Mouse (Mus musculus): Measurements from ENCODE around the gene Lrrc34.
A peak's percentile ranks its signal among the peaks of the same experiment; 100 is the strongest.

The Lrrc34 gene

GRCm38 (mm10) chr3:30647440-30648090, at the start of gene Lrrc34:
Gene Lrrc34, minus strand, starts transcription at chr3:30647869.
- no peak for DNase-seq (ENCODE audit: low read depth)

GRCm38 (mm10) chr3:30696346-30696745, 48.7 kb upstream of the Lrrc34 start:
- no peak for DNase-seq (ENCODE audit: low read depth)

GRCm38 (mm10) chr3:30695661-30696060, 48.0 kb upstream of the Lrrc34 start:
- DNase-seq (ENCODE audit: low read depth), result no peak

GRCm38 (mm10) chr3:30690976-30691375, 43.3 kb upstream of the Lrrc34 start:
- DNase-seq (ENCODE audit: low read depth), result no peak

GRCm38 (mm10) chr3:30687216-30687615, 39.5 kb upstream of the Lrrc34 start:
- no peak for DNase-seq (ENCODE audit: low read depth)

GRCm38 (mm10) chr3:30683190-30683589, 35.5 kb upstream of the Lrrc34 start:
- no peak for DNase-seq (ENCODE audit: low read depth)

- no peak for DNase-seq (ENCODE audit: low read depth)
Observed at GRCm38 (mm10) chr3:30658486-30658885, 10.8 kb upstream of the Lrrc34 start.

- no peak for DNase-seq (ENCODE audit: low read depth)
Observed at GRCm38 (mm10) chr3:30655937-30656336, 8.3 kb upstream of the Lrrc34 start.

GRCm38 (mm10) chr3:30650062-30650841, 2.6 kb upstream of the Lrrc34 start:
- no peak for DNase-seq (ENCODE audit: low read depth)

GRCm38 (mm10) chr3:30648466-30648865, 797 bp upstream of the Lrrc34 start:
- DNase-seq (ENCODE audit: low read depth), result no peak

- no peak for DNase-seq (ENCODE audit: low read depth)
Observed at GRCm38 (mm10) chr3:30646761-30647160, 908 bp downstream of the Lrrc34 start.

GRCm38 (mm10) chr3:30644207-30644606, 3.5 kb downstream of the Lrrc34 start, which contains the start of gene Lrriq4:
Gene Lrriq4, plus strand, starts transcription at chr3:30644507.
- no peak for DNase-seq (ENCODE audit: low read depth)

GRCm38 (mm10) chr3:30635629-30636028, 12.0 kb downstream of the Lrrc34 start:
- no peak for DNase-seq (ENCODE audit: low read depth)

GRCm38 (mm10) chr3:30633681-30634080, 14.0 kb downstream of the Lrrc34 start:
- DNase-seq (ENCODE audit: low read depth), result no peak

GRCm38 (mm10) chr3:30620132-30620531, 27.5 kb downstream of the Lrrc34 start:
- no peak for DNase-seq (ENCODE audit: low read depth)

- no peak for DNase-seq (ENCODE audit: low read depth)
Observed at GRCm38 (mm10) chr3:30610930-30611329, 36.7 kb downstream of the Lrrc34 start.

- no peak for DNase-seq (ENCODE audit: low read depth)
Observed at GRCm38 (mm10) chr3:30608999-30609398, 38.7 kb downstream of the Lrrc34 start.

- DNase-seq (ENCODE audit: low read depth), result no peak
Observed at GRCm38 (mm10) chr3:30603256-30603655, 44.4 kb downstream of the Lrrc34 start.

- peak; percentile 68 for DNase-seq (ENCODE audit: low read depth)
Observed at GRCm38 (mm10) chr3:30602740-30603098, 45.0 kb downstream of the Lrrc34 start.

GRCm38 (mm10) chr3:30602065-30602739, 45.5 kb downstream of the Lrrc34 start, which contains the start of gene Mynn:
Gene Mynn, plus strand, starts transcription at chr3:30602065.
- peak; percentile 92 for DNase-seq (ENCODE audit: low read depth)

GRCm38 (mm10) chr3:30601610-30602064, 46.0 kb downstream of the Lrrc34 start:
- DNase-seq (ENCODE audit: low read depth), result no peak

GRCm38 (mm10) chr3:30601175-30601574, 46.5 kb downstream of the Lrrc34 start:
- peak; percentile 89 for DNase-seq (ENCODE audit: low read depth)

GRCm38 (mm10) chr3:30600717-30601116, 47.0 kb downstream of the Lrrc34 start:
- peak; percentile 19 for DNase-seq (ENCODE audit: low read depth)

All from c-Kit-positive CD71-positive TER-119-negative erythroid progenitor cells, embryonic 14.5 days (primary cell).